Mouse (Mus musculus) erythroid progenitor cell, adult 5-6 weeks (primary cell): ENCODE results near the gene Tob1. TPM values are rescaled to one million over a fixed set of nuclear protein-coding genes. Genes with fewer than 3 reads are reported as not detected.

Experiments used
- ATAC-seq: replicated peaks from 2 replicates; pipeline ENCODE4 v1.8.0; 2016; ENCODE audit warnings: moderate number of reproducible peaks, mild to moderate bottlenecking, moderate TSS enrichment, inconsistent platforms; ENCODE audit not compliant: poor library complexity, low FRiP score, severe bottlenecking
- total RNA-seq, 2 experiments: library from RNA; stranded (forward) in 1 of 2; stranded (reverse) in 1 of 2; fragments of 150-400 nt in 1 of 2; fragments of 186-747, 209-891 nt in 1 of 2; gene quantifications; 2 replicates each; pipeline versions ENCODE4 v1.2.3 to v1.2.4; 2015 to 2017; ENCODE audit warnings: low replicate concordance in 2 of 2

Tob1 gene
- total RNA-seq, 2 experiments from 2014 or later: 6.8 to 11.3 TPM

DNA sequence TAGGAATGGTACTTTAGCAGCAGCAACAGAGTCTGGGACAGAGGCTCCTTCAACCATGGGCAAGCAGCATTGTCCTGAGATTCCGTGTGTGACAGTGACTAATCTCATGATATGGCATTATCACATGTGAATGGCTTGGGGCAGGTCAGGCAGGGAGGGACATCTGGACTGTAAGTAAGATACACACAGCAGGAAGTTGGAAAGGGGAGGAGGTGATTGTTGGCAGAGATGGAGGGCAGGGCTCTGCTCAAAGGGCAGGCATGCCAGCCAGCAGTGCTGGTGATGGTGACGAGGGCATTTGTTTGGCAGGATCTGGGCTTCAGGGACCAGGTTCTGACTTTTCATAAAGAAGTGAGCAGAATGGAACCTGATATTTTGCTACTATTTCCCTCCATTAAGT lies 18.1 kb upstream of the Tob1 start:
- no peak for ATAC-seq

DNA sequence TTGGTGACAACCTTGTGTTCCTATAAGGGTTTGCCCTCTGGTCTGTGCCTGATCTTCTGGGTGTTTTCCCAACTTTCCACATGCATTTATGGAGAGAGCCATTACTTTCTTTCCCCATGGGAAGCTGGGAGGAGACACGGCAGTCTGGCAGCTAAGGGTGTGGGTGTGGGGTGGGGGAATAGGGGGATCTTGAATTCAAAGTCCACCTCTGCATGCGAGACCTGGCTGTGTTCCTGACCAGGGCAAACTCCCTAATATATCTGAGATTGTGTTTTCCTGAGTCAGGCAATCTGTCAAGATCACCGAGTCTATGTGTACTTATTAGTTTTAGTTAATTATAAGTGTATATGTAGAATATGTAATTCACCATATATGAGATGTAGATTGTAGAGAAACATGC lies 14.9 kb upstream of the Tob1 start:
- ATAC-seq: no peak

DNA sequence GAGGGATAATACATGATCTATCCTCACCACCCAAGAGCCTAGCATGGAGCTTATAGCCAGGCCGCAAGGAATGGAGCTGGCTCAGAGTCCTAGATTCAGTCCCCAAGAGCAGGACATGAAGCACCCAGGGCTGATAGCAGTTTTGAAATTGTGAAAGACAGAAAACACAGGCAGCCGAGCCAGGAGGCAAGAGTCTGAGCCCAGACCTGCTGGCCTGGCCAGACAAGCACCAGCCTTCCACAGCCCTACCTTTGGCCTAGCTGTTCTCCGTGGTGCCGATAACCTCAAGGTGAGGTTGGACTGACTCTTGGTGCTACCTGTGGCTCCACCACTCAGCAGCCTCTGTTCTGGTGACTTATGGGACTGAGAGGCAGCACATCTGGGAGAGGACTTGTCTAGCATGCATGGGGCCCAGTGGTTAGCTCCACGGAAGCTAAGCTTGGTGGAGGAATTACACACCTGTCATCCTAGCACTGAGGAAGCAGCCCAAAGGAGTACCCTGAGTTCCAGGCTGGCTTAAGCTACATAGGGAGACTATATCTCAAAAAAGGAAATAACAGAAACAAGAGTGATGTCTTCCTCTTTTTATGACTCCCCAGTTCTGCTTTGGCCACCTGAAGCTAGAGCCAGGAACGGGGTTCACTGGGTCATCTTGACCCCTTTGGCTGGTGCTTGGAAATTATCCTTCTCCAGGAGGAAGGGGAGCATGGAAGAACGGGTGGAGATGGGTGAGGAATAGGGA lies 12.7 kb upstream of the Tob1 start:
- no peak; the same call in 1 of the 2 replicates for ATAC-seq

DNA sequence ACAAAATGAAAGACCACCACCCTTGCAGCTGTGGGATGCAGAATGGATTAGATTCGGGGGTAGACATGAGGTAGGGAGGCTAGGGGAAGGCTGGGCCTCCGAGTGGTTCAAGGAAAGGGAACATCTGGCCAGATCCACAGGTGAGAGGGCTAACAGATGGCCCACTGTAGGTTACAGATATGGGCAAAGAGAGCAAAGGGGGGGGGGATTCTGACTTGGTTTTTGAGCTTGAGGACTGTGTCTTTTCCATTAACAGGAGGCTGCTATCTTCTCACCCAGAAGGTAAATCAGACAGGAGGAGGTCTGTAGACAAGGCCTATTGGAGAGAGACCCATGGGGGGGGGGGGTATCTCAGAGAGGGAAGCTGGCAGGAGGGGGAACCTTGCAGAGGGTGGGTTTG lies 11.5 kb upstream of the Tob1 start:
- ATAC-seq: no peak

DNA sequence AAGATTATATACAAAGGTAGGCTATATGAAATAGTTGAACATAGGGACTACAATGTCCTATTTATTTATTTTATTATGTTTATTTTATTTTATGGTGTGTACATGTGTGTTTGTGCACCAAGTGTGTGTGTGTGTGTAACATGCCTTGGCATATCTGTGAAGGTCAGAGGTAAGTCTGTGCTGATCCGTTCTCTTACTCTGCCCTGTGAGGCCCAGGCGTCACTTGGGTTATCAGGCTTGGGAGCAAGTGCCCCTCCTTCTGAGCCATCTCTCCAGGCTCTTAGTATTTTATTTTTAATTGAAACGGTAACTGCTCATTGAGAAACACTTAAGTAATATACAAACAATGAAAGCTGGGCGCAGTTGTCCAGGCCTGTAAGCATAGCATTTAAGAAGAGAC lies 10.8 kb upstream of the Tob1 start:
- no peak for ATAC-seq

DNA sequence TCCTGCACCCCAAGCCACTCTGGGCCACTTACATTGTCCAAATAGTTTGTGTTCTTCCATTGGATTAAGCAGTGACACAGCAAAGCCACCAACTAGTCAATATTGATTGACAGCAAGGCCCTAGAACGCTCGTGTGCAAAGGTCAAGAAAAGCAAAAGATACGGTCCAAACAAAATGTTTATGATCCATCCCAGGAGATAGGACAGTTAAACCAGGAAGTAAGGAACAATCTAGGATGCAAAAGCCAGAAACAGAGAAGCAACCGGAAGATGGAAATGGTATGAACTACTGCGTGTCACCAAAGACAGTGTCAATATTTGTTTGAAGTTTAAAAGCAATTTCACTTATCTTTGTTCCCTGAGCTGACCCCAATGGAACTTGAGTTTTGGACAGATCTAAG lies 9.1 kb upstream of the Tob1 start:
- no peak for ATAC-seq

DNA sequence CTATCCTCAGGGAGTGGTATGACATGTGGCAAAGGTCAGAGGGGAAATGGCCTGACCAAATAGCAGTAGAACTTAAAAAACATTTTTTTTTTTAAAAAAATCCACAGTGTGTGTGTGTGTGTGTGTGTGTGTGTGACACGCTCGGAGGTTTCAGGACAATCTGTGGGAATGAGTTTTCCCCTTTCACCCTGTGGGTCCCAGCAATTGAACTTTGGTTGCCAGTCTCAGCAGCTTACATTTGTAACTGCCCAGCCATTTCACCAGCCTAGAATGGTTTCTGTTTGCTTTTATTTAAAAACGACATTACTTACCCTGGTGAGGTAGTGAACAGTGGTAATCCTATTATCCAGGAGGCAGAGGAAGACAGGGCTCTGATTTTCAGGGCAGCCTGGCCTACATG lies 8.2 kb upstream of the Tob1 start:
- ATAC-seq: no peak

DNA sequence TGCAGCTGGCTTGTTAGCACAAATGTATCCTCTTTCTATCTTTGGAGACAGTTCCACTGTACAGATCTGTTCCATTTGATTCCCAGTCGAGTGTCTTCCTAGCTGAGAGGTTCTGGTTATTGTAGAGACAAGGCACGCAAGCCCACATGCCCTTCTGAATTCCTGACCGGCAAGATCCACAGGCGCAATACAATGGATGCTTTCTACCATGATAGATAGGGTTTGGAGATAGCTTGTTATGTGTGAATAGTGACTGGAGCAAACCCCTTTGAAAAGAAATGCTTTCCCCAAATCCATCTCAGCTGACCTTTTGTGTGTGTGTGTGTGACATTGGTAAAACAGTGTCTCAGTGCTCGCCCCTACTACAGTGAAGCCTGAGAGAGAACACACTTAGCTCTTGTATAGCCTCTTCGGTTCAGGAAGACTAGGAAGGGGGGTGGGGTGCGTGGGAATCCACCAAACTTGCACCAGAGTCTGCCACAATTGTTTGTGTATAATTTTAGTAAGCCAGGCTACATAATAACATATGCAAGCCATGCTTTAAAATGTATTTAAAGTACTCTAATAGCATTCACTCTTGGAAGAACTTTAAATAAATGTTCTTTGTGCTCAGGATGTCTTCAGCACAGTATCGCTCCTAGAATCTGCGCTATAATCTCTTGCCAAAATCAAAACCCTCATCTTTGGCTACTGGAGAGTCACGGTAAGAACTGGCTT lies 4.7 kb upstream of the Tob1 start:
- no peak for ATAC-seq

DNA sequence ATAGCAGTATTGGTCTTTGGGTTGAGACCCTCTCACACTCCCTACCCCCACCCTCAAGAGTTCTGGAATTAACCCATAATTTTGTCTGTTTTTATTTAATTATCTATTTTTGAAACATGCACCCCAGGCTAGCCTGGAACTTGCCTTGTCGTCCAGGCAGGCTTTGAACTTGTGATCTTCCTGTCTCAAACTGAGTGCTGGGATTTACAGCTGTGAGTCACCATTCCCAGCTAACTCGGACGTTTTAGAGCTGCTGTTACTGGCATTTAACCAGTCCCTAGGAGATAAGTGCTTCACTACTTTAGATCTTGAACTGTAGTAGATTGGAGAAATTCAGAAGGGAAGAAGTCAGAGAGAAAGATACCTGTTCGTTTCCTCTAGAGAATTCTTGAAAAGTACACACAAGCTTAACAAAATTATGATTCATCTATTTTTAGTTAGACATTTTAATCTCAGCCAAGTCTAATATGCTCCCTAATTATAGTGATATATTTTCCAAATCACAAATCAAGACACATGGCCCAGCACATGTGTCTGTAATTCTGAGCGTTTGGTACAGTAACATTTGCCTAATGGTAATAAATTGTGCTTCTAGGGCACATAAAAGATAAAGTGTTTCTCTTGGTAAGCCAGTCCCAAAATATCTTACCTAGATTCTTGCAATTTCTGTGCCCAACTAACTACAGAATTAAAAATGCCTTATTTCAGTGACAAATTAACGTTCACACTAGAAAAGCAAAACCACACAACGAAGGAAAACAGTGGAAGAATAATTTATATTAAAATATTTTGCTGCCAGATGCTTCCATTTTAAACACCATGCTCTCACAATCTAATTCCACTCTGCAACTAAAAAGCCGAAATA lies 2.2 kb upstream of the Tob1 start:
- ATAC-seq: no peak

DNA sequence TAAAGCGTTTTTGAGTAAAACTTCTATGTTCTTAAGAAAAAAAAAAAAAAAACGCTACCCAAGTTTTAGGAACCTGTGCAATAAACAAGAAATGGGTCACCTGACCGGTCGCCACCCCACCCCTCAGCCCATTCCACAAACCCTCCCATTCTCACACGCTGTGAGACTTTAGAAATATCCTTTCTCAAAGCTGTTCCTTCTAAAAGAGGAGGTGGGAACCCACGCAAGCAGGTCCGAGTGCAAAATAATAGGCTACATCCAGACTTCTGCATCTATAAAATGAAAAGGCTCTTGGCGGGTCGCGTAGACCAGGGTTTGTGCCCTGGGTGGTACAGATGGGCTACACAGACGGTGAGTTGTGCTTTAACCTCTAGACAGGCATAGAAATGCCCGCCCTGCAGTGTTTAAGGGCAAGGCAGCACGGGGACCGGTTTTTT lies 1.5 kb upstream of the Tob1 start:
- ATAC-seq: peak; percentile 8; the same call in 1 of the 2 replicates

DNA sequence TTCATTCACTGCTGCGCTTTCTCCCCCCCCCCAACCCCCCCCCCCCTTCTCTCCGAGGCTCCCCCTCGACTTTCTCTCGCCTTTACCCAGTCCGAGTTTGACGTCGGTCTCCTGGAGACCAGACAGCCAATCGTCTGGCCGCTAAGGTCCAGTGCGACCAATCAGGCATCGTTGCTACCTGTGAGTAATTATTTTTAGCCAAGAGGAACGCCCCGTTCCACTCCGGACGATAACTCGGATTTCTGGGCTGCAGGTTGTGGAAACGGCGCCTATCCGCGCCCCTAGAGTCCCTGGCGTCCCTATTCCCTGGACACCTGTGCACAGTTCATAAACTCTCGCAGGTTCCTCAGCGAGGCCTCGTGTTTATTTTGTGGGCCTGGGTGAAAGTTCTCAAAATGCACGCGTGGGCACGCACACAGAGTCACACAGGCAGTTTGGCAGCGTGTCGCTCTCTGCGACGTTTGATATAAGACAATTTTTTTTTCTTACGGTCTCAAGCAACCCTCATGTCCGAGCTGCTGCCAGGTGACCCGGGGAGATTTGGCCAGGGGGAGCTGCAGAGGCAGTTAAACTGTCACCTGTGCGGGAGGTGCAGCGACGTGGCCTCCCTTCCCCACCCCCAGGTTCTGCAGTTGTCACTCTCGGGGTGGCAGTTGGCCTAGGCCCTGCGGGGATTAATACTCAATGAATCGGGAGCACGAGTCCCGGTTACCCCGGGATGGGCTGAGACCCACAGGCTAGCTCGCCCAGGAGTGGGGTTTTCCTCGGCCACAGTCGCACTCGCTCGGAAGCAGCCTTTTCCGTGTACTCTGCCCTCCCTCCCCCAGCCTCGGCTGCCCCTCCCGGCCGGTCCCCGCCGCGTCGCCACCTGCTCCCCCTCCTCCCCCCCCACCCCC lies 815 bp upstream of the Tob1 start:
- peak; percentile 76 for ATAC-seq

DNA sequence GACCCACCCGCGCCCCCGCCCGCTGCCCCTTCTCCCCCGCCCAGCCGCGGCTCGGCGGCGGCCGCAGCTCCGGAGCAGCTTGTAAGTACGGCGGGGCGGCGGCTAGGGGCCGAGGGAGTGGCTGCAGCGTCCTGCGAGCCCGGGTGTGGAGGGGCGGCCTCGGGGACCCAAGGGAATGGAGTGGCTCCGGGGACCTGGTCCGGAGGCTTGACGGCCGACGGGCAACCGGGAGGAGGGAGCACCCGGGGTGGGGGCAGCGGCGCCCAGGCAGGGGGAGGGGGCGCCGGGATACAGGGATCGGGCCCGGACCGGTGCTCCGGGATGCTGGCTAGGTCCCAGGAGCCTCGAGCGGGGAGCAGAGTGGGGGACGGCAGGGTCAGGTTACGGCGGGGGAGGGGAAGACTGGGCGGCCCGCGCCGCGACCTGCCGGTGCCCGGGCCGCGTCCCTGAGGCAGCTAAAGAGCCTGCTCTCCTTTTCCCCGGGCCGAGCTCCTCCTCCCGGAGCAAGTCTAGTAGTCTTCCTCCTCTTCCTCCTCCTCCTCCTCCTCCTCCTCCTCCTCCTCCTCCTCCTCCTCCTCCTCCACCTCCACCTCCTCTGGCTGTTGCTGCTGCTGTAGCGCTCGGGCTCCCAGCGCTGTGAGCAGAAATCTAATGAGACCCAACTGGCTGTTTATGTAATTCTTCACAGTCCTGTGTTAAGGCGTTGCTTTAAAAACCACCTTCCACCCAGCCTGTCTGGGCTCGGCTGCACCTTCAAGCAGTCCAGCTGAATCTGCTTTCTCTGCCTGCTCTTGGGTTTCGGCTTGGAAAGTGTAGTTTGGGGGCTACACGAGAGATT lies 616 bp downstream of the Tob1 start:
- peak; percentile 8 for ATAC-seq

DNA sequence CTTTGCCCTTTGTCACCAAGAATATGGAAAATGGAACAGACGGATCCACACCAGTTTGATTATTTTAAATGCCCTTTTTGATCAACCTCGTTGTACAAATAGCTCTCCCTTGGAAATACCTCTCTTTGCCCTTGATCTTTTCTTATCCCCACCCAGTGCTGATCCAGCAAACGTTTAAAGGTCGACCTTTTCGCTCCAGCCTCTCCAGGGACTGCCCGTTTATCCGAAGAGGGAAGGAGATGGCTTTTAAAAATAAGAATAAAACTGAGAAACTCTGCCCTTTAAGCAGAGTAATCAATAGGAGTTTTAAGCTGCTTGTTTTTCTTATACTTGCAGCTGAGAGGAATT lies 1.2 kb downstream of the Tob1 start:
- no peak for ATAC-seq

DNA sequence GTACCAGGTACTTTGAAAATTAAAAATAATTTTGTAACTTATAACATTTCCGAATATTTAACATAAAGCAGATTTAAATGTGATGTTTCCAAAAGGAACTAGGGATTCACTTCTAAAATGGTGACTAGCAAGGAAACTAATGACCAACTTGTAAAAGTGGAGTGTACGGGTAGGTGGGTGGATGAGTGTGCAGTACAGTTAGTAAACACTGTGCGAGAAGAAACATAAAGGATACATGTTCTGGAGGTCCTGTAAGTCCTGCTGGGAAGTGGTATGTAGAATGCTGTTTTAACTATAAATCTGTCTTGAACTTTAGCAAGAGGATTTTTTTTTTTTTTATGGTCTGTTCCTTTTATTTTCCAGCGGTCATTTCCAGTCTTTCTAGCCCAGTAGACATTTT lies 1.7 kb downstream of the Tob1 start:
- no peak for ATAC-seq

DNA sequence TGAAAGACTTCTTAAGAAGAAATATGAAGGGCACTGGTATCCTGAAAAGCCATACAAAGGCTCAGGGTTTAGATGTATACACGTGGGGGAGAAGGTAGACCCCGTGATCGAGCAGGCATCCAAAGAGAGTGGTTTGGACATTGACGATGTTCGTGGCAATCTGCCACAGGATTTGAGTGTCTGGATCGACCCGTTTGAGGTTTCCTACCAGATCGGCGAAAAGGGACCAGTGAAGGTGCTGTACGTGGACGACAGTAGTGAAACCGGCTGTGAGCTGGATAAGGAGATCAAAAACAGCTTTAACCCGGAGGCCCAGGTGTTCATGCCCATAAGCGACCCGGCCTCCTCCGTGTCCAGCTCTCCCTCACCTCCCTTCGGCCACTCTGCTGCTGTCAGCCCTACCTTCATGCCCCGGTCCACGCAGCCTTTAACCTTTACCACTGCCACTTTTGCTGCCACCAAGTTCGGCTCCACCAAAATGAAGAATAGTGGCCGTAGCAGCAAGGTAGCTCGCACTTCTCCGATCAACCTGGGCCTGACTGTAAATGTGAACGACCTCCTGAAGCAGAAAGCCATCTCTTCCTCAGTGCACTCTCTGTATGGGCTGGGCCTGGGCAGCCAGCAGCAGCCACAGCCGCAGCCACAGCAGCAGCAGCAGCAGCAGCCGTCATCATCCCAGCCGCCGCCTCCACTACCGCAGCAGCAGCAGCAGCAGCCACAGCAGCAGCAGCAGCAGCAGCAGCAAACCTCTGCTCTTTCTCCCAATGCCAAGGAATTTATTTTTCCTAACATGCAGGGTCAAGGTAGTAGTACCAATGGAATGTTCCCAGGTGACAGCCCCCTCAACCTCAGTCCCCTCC lies 2.7 kb downstream of the Tob1 start:
- no peak for ATAC-seq

DNA sequence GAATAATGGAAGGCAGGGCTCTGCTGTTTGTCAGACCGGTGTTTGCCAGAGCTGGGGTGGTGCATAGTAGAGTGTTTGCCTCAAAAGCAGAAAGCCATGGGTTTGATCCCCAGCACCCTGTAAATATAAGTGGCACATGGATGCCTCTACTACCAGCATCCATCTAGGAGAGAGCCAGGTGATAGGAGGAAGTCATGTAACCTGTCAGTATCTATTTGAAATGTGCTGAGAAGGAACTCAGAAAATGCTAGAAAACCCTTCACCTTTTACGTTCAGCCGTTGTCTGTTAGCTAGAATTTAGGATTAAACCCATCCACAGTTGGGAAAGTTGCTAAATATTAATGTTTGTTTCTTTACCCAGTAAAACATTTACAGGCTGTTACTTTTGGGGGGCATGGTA lies 4.3 kb downstream of the Tob1 start:
- no peak for ATAC-seq

DNA sequence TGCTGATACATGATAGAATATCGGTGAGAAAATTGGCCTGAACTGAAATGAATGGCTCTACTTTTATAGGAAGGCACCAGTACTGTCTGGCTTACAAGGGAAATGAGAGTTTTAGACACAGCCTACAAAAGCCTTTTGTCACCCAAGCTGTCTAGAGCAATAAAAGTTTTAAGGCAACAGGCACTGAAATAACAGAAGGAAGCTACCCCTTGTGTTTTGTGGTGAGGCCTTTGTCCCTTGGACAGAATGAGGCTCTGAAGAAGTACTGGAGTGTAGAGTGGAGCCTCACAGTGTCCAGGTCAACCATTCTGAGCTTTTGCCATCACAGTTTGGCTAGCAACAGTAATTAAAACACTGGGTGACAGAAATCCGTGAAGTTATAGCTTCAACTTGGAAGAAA lies 5.0 kb downstream of the Tob1 start:
- no peak for ATAC-seq

DNA sequence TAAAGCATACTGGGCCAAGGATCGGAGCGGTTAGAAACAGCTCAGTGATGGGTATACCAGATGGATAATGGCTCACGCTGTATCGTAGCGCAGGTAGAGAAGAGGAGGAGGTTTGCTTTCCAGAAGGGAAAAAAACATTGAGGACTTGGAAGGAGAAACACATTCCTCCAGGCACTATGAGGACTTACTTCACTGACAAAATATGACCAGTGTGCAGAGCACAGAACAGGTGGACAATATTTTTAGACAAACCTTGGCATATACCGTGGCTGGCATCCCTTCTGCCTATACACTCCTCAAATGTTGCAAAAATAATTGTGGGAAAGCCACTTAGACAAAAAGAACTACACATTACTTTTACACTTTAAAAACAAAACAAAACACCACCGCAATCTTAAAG lies 10.0 kb downstream of the Tob1 start:
- ATAC-seq: no peak
